Mouse (Mus musculus) hindbrain, embryonic 10.5 days (tissue): ENCODE measurements at regions not wholly inside any gene's neighbourhood (a gene's known extent, or its start where the extent isn't known, plus 50 kb on each side); places are given as distances from the start of the nearest gene placed in this dataset.

Source experiments
- DNase-seq: peaks from one replicate; pipeline ENCODE4 v3.0.0-alpha.2; 2017; ENCODE audit warnings: low spot score
- H3K27ac ChIP-seq: fragments of 300-500 bp; sonication (generic); 2 replicates; pipeline ENCODE4 v1.5.1; 2016; ENCODE audit warnings: mild to moderate bottlenecking, moderate library complexity
- H3K27me3 ChIP-seq: fragments of 300-500 bp; sonication (generic); 2 replicates; pipeline ENCODE4 v1.6.1; 2016; ENCODE audit warnings: mild to moderate bottlenecking; ENCODE audit not compliant: poor library complexity, insufficient read depth, severe bottlenecking
- H3K36me3 ChIP-seq: fragments of 300-500 bp; sonication (generic); 2 replicates; pipeline ENCODE4 v1.6.1; 2016; ENCODE audit warnings: mild to moderate bottlenecking, moderate library complexity
- H3K4me1 ChIP-seq: fragments of 300-500 bp; sonication (generic); replicated peaks from 2 replicates; pipeline ENCODE4 v1.6.1; 2016; ENCODE audit warnings: mild to moderate bottlenecking
- H3K4me3 ChIP-seq: fragments of 300-500 bp; sonication (generic); 2 replicates; pipeline ENCODE4 v1.5.1; 2016; ENCODE audit warnings: mild to moderate bottlenecking, moderate library complexity
- H3K9me3 ChIP-seq: fragments of 300-500 bp; sonication (generic); 2 replicates; pipeline ENCODE4 v1.6.1; 2016; ENCODE audit warnings: mild to moderate bottlenecking, moderate library complexity
- WGBS: fragments of 180-500 bp; shearing (Covaris S2); methylation state at CpG from one replicate; pipeline ENCODE4 v1.1.7; 2016; 5-methylcytosine and 5-hydroxymethylcytosine counted together

DNA sequence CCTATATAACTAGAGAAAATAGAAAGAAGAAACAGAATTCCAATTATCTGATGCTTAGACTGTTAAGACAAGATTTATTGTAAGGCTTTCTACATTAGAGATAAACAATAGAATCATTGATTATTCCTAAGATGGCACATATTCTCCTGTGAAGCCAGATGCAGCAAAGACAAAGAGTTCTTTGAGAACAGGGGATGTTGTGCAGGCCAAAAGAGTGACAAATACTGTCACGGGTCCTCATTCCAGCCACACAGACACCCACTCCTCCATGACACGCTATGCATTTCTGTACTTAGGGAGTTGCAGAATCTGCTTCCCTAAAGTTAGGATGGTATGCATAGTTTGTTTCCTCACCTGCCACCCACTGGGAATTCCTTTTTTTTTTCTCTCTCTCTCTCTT is 245.2 kb downstream of the Sv2b start:
- 79% methylated on average over 2 of the region's 2 CpGs for WGBS

GRCm38 (mm10) chr7:75050231-75050630 is 258.8 kb downstream of the Sv2b start:
- H3K4me3 ChIP-seq: no peak overlapping the region
- H3K27ac ChIP-seq: no peak overlapping the region
- no peaks in the 10 kb centered on the region for H3K4me1 ChIP-seq
- no peaks in the 10 kb centered on the region for H3K27me3 ChIP-seq
- no peaks in the 10 kb centered on the region for H3K36me3 ChIP-seq
- no peak for DNase-seq
- WGBS: 90% methylated on average over 1 of the region's 1 CpGs
- no peaks in the 10 kb centered on the region for H3K9me3 ChIP-seq

More for the DNA sequence above, 245.2 kb downstream of the Sv2b start:
- Histone ChIP-seq H3K36me3 (no peaks in the 10 kb centered on the region), H3K27ac (no peak overlapping the region), H3K4me1 (no peaks in the 10 kb centered on the region), H3K4me3 (no peak overlapping the region), H3K9me3 (no peaks in the 10 kb centered on the region), H3K27me3 (no peaks in the 10 kb centered on the region)
- DNase-seq: no peak

- Histone ChIP-seq H3K4me3 (no peak overlapping the region), H3K4me1 (no peaks in the 10 kb centered on the region), H3K27ac (no peak overlapping the region), H3K36me3 (no peaks in the 10 kb centered on the region), H3K27me3 (no peaks in the 10 kb centered on the region), H3K9me3 (no peaks in the 10 kb centered on the region)
- no peak for DNase-seq
- WGBS: 93% methylated on average over 5 of the region's 5 CpGs
Measured at GRCm38 (mm10) chr7:75049751-75050150, 259.3 kb downstream of the Sv2b start.

GRCm38 (mm10) chr7:75048822-75049221 is 260.2 kb downstream of the Sv2b start:
- 88% methylated on average over 2 of the region's 2 CpGs for WGBS
- H3K4me3 ChIP-seq: no peak overlapping the region
- H3K9me3 ChIP-seq: no peaks in the 10 kb centered on the region
- no peak for DNase-seq
- no peaks in the 10 kb centered on the region for H3K27me3 ChIP-seq
- H3K4me1 ChIP-seq: no peaks in the 10 kb centered on the region
- H3K36me3 ChIP-seq: no peaks in the 10 kb centered on the region
- H3K27ac ChIP-seq: no peak overlapping the region

DNA sequence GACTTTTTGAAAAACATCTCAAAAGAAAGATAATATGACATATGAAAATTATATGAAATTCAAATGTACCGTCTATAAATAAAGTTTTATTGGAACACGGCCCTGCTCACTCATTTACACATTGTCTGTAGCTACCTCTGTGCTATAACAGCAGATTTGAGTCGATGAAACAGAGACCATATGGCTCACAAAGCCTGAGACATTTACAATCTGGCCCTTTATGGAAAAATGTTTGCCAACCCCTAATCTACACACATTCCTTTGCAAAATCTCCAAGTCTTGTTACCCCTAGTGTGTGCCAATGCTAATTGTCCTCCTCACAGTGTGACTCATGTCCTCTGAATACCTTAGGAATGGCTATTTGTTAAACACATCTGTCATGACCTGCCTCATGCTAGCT is 261.2 kb downstream of the Sv2b start:
- no peaks in the 10 kb centered on the region for H3K36me3 ChIP-seq
- 82% methylated on average over 3 of the region's 3 CpGs for WGBS
- H3K4me1 ChIP-seq: no peaks in the 10 kb centered on the region
- no peak for DNase-seq
- H3K27ac ChIP-seq: no peak overlapping the region
- H3K27me3 ChIP-seq: no peaks in the 10 kb centered on the region
- no peak overlapping the region for H3K4me3 ChIP-seq
- no peaks in the 10 kb centered on the region for H3K9me3 ChIP-seq

DNA sequence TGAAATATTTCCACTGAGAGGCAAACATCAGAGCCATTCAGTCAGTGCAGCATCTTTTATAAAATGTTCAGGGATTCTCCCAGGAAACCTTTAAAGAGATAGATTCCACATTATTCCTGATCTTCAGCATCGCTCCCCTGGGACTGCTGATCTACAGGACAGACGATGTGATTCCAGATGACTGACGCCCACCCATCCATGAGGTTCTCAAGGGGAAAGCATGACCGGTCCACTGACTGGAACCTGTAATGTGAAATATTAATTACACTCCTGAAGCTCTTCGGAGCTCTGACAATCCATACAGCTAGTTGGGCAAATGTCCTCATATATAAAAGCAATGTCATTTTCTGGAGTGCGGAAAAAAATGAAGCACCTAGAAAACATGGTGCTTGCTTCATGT is 268.2 kb downstream of the Sv2b start:
- H3K36me3 ChIP-seq: no peaks in the 10 kb centered on the region
- WGBS: 79% methylated on average over 6 of the region's 6 CpGs
- H3K27me3 ChIP-seq: no peaks in the 10 kb centered on the region
- H3K9me3 ChIP-seq: no peaks in the 10 kb centered on the region
- no peak overlapping the region for H3K27ac ChIP-seq
- no peak for DNase-seq
- H3K4me1 ChIP-seq: no peaks in the 10 kb centered on the region
- H3K4me3 ChIP-seq: no peak overlapping the region

- Histone ChIP-seq H3K4me3 (no peak overlapping the region), H3K4me1 (no peaks in the 10 kb centered on the region), H3K36me3 (no peaks in the 10 kb centered on the region), H3K27me3 (no peaks in the 10 kb centered on the region), H3K9me3 (no peaks in the 10 kb centered on the region), H3K27ac (no peak overlapping the region)
- WGBS: 31% methylated on average over 2 of the region's 2 CpGs
- no peak for DNase-seq
Measured at GRCm38 (mm10) chr7:75026191-75026590, 282.9 kb downstream of the Sv2b start.

DNA sequence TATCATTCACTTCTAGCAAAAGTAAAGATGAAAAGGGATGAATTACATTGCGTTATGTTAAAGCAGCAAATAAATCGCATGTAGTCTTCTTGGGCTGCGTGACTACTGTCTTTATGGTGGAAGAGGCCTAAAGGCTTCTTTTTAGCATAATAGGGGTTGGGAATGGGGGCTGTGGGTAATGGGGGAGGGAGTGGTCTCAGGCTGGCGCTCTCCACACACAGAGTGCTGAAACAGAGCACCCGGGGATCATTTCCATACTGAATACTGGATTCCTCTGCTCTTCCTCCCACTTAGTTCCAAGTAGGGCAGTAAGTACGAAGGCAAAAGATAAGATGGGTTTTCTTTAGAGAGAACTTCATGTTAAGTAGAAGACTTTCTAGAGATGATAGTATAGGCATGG is 287.1 kb downstream of the Sv2b start:
- 57% methylated on average over 6 of the region's 6 CpGs for WGBS
- Histone ChIP-seq H3K27ac (no peak overlapping the region), H3K4me3 (no peak overlapping the region), H3K9me3 (no peaks in the 10 kb centered on the region), H3K4me1 (no peaks in the 10 kb centered on the region), H3K27me3 (no peaks in the 10 kb centered on the region), H3K36me3 (no peaks in the 10 kb centered on the region)
- DNase-seq: no peak

GRCm38 (mm10) chr7:75018640-75019039 is 290.4 kb downstream of the Sv2b start:
- H3K9me3 ChIP-seq: no peaks in the 10 kb centered on the region
- no peaks in the 10 kb centered on the region for H3K27me3 ChIP-seq
- H3K27ac ChIP-seq: no peak overlapping the region
- no peaks in the 10 kb centered on the region for H3K36me3 ChIP-seq
- H3K4me3 ChIP-seq: no peak overlapping the region
- no peaks in the 10 kb centered on the region for H3K4me1 ChIP-seq
- no peak for DNase-seq
- 75% methylated on average over 7 of the region's 7 CpGs for WGBS

- DNase-seq: no peak
- no peaks in the 10 kb centered on the region for H3K4me1 ChIP-seq
- no peaks in the 10 kb centered on the region for H3K9me3 ChIP-seq
- 86% methylated on average over 2 of the region's 2 CpGs for WGBS
- H3K27ac ChIP-seq: no peak overlapping the region
- no peaks in the 10 kb centered on the region for H3K36me3 ChIP-seq
- no peaks in the 10 kb centered on the region for H3K27me3 ChIP-seq
- H3K4me3 ChIP-seq: no peak overlapping the region
Measured at GRCm38 (mm10) chr7:75008481-75008880, 300.6 kb downstream of the Sv2b start.

GRCm38 (mm10) chr7:74990198-74990597 is 318.9 kb downstream of the Sv2b start:
- WGBS: 84% methylated on average over 2 of the region's 2 CpGs
- no peaks in the 10 kb centered on the region for H3K9me3 ChIP-seq

GRCm38 (mm10) chr7:74979479-74979878 is 329.6 kb downstream of the Sv2b start:
- H3K4me3 ChIP-seq: no peak overlapping the region
- 64% methylated on average over 2 of the region's 2 CpGs for WGBS
- H3K4me1 ChIP-seq: no peaks in the 10 kb centered on the region
- no peaks in the 10 kb centered on the region for H3K27me3 ChIP-seq
- H3K27ac ChIP-seq: no peak overlapping the region
- DNase-seq: no peak
- no peaks in the 10 kb centered on the region for H3K9me3 ChIP-seq
- no peaks in the 10 kb centered on the region for H3K36me3 ChIP-seq

More at GRCm38 (mm10) chr7:74990198-74990597, 318.9 kb downstream of the Sv2b start:
- no peak overlapping the region for H3K4me3 ChIP-seq
- H3K4me1 ChIP-seq: no peaks in the 10 kb centered on the region
- DNase-seq: no peak
- H3K27me3 ChIP-seq: no peaks in the 10 kb centered on the region
- no peaks in the 10 kb centered on the region for H3K36me3 ChIP-seq
- H3K27ac ChIP-seq: no peak overlapping the region

GRCm38 (mm10) chr7:74975986-74976385 is 333.1 kb downstream of the Sv2b start:
- no peak for DNase-seq
- Histone ChIP-seq H3K36me3 (no peaks in the 10 kb centered on the region), H3K4me3 (no peak overlapping the region), H3K9me3 (no peaks in the 10 kb centered on the region), H3K27ac (no peak overlapping the region), H3K27me3 (no peaks in the 10 kb centered on the region), H3K4me1 (no peaks in the 10 kb centered on the region)

GRCm38 (mm10) chr7:74974448-74974847 is 334.6 kb downstream of the Sv2b start:
- H3K27me3 ChIP-seq: no peaks in the 10 kb centered on the region
- H3K36me3 ChIP-seq: no peaks in the 10 kb centered on the region
- 84% methylated on average over 3 of the region's 3 CpGs for WGBS
- no peaks in the 10 kb centered on the region for H3K9me3 ChIP-seq
- no peak overlapping the region for H3K4me3 ChIP-seq
- DNase-seq: no peak
- H3K27ac ChIP-seq: no peak overlapping the region
- H3K4me1 ChIP-seq: no peaks in the 10 kb centered on the region
